8 mouse cellular contexts compared by ENCODE assay signal in the genomic region with DNA sequence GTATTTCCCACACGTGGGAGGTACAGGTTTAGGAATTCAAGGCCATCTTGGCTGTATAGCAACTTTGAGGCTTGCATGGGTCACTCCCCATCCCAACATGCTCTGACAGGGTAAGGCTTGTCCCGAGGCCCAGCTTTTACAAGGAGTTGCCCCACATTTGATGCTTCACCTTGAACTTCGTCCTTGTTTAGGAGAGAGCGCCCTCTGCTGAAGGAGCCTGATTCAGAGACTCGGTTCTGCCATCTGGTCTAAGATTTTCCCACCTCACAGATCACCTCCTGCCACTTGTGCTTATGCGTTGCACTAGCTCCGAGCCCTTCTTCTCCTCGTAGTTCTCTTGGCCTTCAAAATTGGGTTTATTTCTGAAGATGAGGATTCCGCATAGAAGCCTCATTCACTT.
A peak's percentile ranks its signal among the peaks of the same experiment; 100 is the strongest.
DNase-seq lines count a peak whose midpoint lies in the region; ATAC-seq and TF ChIP-seq lines count a peak whose summit lies in the region.

No protein-coding gene starts in this region.

- no peak overlapping the region for H3K9ac ChIP-seq in hindbrain, embryonic 11.5 days (ENCODE audit: low read depth, low read length)
- no peak overlapping the region for H3K9ac ChIP-seq in hindbrain, embryonic 12.5 days
- no peak overlapping the region for H3K9ac ChIP-seq in intestine, embryonic 16.5 days (ENCODE audit: low read depth, low read length)

- no peak overlapping the region for H3K27ac ChIP-seq in hindbrain, embryonic 11.5 days (ENCODE audit: low read depth, low read length)
- H3K27ac ChIP-seq in hindbrain, embryonic 12.5 days, result no peak overlapping the region
- H3K27ac ChIP-seq in small intestine, adult 2 months (ENCODE audit: insufficient read depth, low read depth, low read length), result no peak overlapping the region
- H3K27ac ChIP-seq in intestine, embryonic 16.5 days (ENCODE audit: low read length), result no peak overlapping the region

- no peak overlapping the region for H3K4me2 ChIP-seq in hindbrain, embryonic 11.5 days (replicated peaks; ENCODE audit: low read depth, low read length)
- H3K4me2 ChIP-seq in hindbrain, embryonic 12.5 days (replicated peaks), result no peak overlapping the region
- no peak overlapping the region for H3K4me2 ChIP-seq in intestine, embryonic 16.5 days (ENCODE audit: low read depth, low read length)

- intact Hi-C loops in left cerebral cortex, postnatal 25 days (cut with DNase I), result no loop called here

- H3K9me3 ChIP-seq in hindbrain, embryonic 11.5 days (ENCODE audit: control insufficient read depth, low read length), result no peaks in the 10 kb centered on the region
- no peaks in the 10 kb centered on the region for H3K9me3 ChIP-seq in hindbrain, embryonic 12.5 days (replicated peaks)
- no peaks in the 10 kb centered on the region for H3K9me3 ChIP-seq in intestine, embryonic 16.5 days (ENCODE audit: control insufficient read depth, low read length)

- peak; percentile 32; the same call in 1 of the 2 replicates for TF ChIP-seq CTCF in small intestine, adult 2 months (IDR thresholded peaks at IDR 0.05; ENCODE audit: extremely low read depth, insufficient read length, insufficient replicate concordance, low read depth, low read length)

- H3K4me3 ChIP-seq in hindbrain, embryonic 11.5 days (ENCODE audit: low read depth, low read length), result no peak overlapping the region
- H3K4me3 ChIP-seq in hindbrain, embryonic 12.5 days, result no peak overlapping the region
- no peak overlapping the region for H3K4me3 ChIP-seq in small intestine, adult 2 months (ENCODE audit: low read depth, low read length)
- no peak overlapping the region for H3K4me3 ChIP-seq in intestine, embryonic 16.5 days (ENCODE audit: low read length)

- no peaks in the 10 kb centered on the region; the same call in 1 of the 2 replicates for H3K4me1 ChIP-seq in hindbrain, embryonic 11.5 days (replicated peaks; ENCODE audit: control insufficient read depth, insufficient read depth, low read length)
- H3K4me1 ChIP-seq in hindbrain, embryonic 12.5 days, result peaks cover 9% of the 10 kb centered on the region
- H3K4me1 ChIP-seq in small intestine, adult 2 months (ENCODE audit: control insufficient read depth, insufficient read depth, insufficient read length, low read length), result no peaks in the 10 kb centered on the region; the same call in none of the 2 replicates
- peaks cover 6% of the 10 kb centered on the region for H3K4me1 ChIP-seq in intestine, embryonic 16.5 days (ENCODE audit: control insufficient read depth, insufficient read depth, low read length)

- 77% methylated on average over 9 of the region's 9 CpGs for WGBS in hindbrain, embryonic 11.5 days
- WGBS in hindbrain, embryonic 12.5 days, result 73% methylated on average over 9 of the region's 9 CpGs
- WGBS in small intestine, adult 2 months, result 80% methylated on average over 9 of the region's 9 CpGs
- 67% methylated on average over 9 of the region's 9 CpGs for WGBS in intestine, embryonic 16.5 days

- ATAC-seq in hindbrain, embryonic 11.5 days (ENCODE audit: low FRiP score), result no peak
- ATAC-seq in hindbrain, embryonic 12.5 days (ENCODE audit: low FRiP score), result no peak
- no peak for ATAC-seq in intestine, embryonic 16.5 days

- no peak for TF ChIP-seq POLR2A in small intestine, adult 2 months (IDR thresholded peaks at IDR 0.05; ENCODE audit: low read depth, low read length)

- DNase-seq in hindbrain, embryonic 11.5 days (ENCODE audit: low spot score), result peak; percentile 45
- peak; percentile 12 to 20 for DNase-seq in urinary bladder, postnatal 36 days (ENCODE audit: low spot score in 2 of 2)
- DNase-seq in urinary bladder, postnatal 4 days (ENCODE audit: low spot score in 2 of 2), result no peak
- peak; percentile 62 for DNase-seq in embryo, embryonic 10.5 days (ENCODE audit: low spot score)
- DNase-seq in left cerebral cortex, postnatal 25 days (ENCODE audit: low spot score in 2 of 2), result peak; percentile 28 to 43

- no peaks in the 10 kb centered on the region for H3K36me3 ChIP-seq in hindbrain, embryonic 11.5 days (ENCODE audit: control insufficient read depth, insufficient read depth, low read length)
- no peaks in the 10 kb centered on the region for H3K36me3 ChIP-seq in hindbrain, embryonic 12.5 days
- no peaks in the 10 kb centered on the region for H3K36me3 ChIP-seq in small intestine, adult 2 months (ENCODE audit: control insufficient read depth, insufficient read depth, low read length)
- no peaks in the 10 kb centered on the region for H3K36me3 ChIP-seq in intestine, embryonic 16.5 days (ENCODE audit: control insufficient read depth, insufficient read depth, low read length)

- H3K27me3 ChIP-seq in hindbrain, embryonic 11.5 days (ENCODE audit: control insufficient read depth, insufficient read depth, low read length), result no peaks in the 10 kb centered on the region
- H3K27me3 ChIP-seq in hindbrain, embryonic 12.5 days, result no peaks in the 10 kb centered on the region
- H3K27me3 ChIP-seq in small intestine, adult 2 months (ENCODE audit: control insufficient read depth, insufficient read depth, low read length), result no peaks in the 10 kb centered on the region
- no peaks in the 10 kb centered on the region for H3K27me3 ChIP-seq in intestine, embryonic 16.5 days (replicated peaks; ENCODE audit: control insufficient read depth, insufficient read depth, low read length)

Comparison
In these comparisons a context has a peak if more than half of its experiments do, and no peak if none do; other contexts are left out.
1. DNase-seq: peak in hindbrain, embryonic 11.5 days (single experiment), urinary bladder, postnatal 36 days (2 of 2), embryo, embryonic 10.5 days (single experiment) and left cerebral cortex, postnatal 25 days (2 of 2); none in urinary bladder, postnatal 4 days (0 of 2).